Mouse (Mus musculus): ENCODE data around the gene Myo7a.

- no peak for TF ChIP-seq GATA1 (IDR thresholded peaks at IDR 0.05; ENCODE audit: low read length)
- TF ChIP-seq TAL1 (IDR thresholded peaks at IDR 0.05; ENCODE audit: low read length) = no peak
Observed at GRCm38 (mm10) chr7:98139216-98139615, 19.9 kb upstream of the Myo7a start.

Measured in erythroblast, embryonic 14.5 days (primary cell).